In genomic region chr17:5896607-5897006, GRCm38 (mm10) we compare ENCODE assay signal across 23 mouse cellular contexts. TPM values are rescaled to one million over a fixed set of nuclear protein-coding genes. Genes with fewer than 3 reads are reported as not detected.
DNase-seq lines count a peak whose midpoint lies in the region; TF ChIP-seq lines count a peak whose summit lies in the region.
"Had no signal": no experiment of that assay in that cellular context is flagged by ENCODE, and none has a peak within 500 bp of the region (broad histone marks: within the 10 kb centered on the region; RNA-seq: fewer than 3 reads in every experiment).

No protein-coding gene starts in this region.

- 70% methylated on average over 7 of the region's 7 CpGs for WGBS in heart, embryonic 10.5 days
- 90% methylated on average over 7 of the region's 7 CpGs for WGBS in spleen, adult 2 months

- no peaks in the 10 kb centered on the region for H3K27me3 ChIP-seq in heart, embryonic 10.5 days (ENCODE audit: insufficient read depth, poor library complexity, severe bottlenecking)
- no peaks in the 10 kb centered on the region for H3K27me3 ChIP-seq in spleen, adult 2 months (ENCODE audit: control insufficient read depth, insufficient read depth, low read length)
- H3K27me3 ChIP-seq: embryonic facial prominence, embryonic 13.5 days; forebrain, embryonic 15.5 days; kidney, embryonic 15.5 days; limb, embryonic 13.5 days; lung, embryonic 15.5 days; midbrain, embryonic 15.5 days; neural tube, embryonic 12.5 days had no signal

- no peaks in the 10 kb centered on the region for H3K9me3 ChIP-seq in heart, embryonic 10.5 days
- H3K9me3 ChIP-seq: embryonic facial prominence, embryonic 13.5 days; forebrain, embryonic 10.5 days; forebrain, embryonic 15.5 days; kidney, embryonic 15.5 days; limb, embryonic 13.5 days; lung, embryonic 15.5 days; midbrain, embryonic 10.5 days; midbrain, embryonic 15.5 days; neural tube, embryonic 12.5 days had no signal

- H3K4me1 ChIP-seq in heart, embryonic 10.5 days, result peaks cover 37% of the 10 kb centered on the region
- peaks cover 11% of the 10 kb centered on the region; the same call in 1 of the 2 replicates for H3K4me1 ChIP-seq in spleen, adult 2 months (ENCODE audit: control insufficient read depth, insufficient read depth, insufficient read length)
- H3K4me1 ChIP-seq: forebrain, embryonic 15.5 days; midbrain, embryonic 15.5 days had no signal

- TF ChIP-seq CTCF in spleen, adult 2 months (IDR thresholded peaks at IDR 0.05; ENCODE audit: extremely low read depth, insufficient read depth, insufficient read length, insufficient replicate concordance), result no peak

- peaks cover 26% of the 10 kb centered on the region for H3K36me3 ChIP-seq in heart, embryonic 10.5 days
- H3K36me3 ChIP-seq in spleen, adult 2 months (ENCODE audit: control insufficient read depth, insufficient read depth, low read length), result peaks cover 9% of the 10 kb centered on the region
- H3K36me3 ChIP-seq: forebrain, embryonic 15.5 days; midbrain, embryonic 15.5 days; neural tube, embryonic 12.5 days had no signal

- no peak overlapping the region for H3K4me3 ChIP-seq in heart, embryonic 10.5 days
- no peak overlapping the region for H3K4me3 ChIP-seq in spleen, adult 2 months (ENCODE audit: extremely low read depth, insufficient read depth, insufficient read length)
- H3K4me3 ChIP-seq: embryonic facial prominence, embryonic 13.5 days; forebrain, embryonic 10.5 days; forebrain, embryonic 15.5 days; kidney, embryonic 15.5 days; limb, embryonic 13.5 days; lung, embryonic 15.5 days; midbrain, embryonic 10.5 days; midbrain, embryonic 15.5 days; neural tube, embryonic 12.5 days had no signal

- TF ChIP-seq POLR2A in spleen, adult 2 months (IDR thresholded peaks at IDR 0.05; ENCODE audit: low read depth, low read length), result no peak

- peak; percentile 26 for DNase-seq in cerebellum, adult 11-12 months
- DNase-seq in cerebellum, adult 8-10 months, result no peak
- peak; percentile 30 for DNase-seq in heart, adult 11 months
- no peak for DNase-seq in heart, embryonic 10.5 days (ENCODE audit: low spot score)
- no peak for DNase-seq in spleen, adult 2 months (ENCODE audit: low read depth in 1 of 2, low spot score in 2 of 2)
- no peak for DNase-seq in spleen, postnatal 36 days (ENCODE audit: low spot score in 2 of 2)
- DNase-seq in Muller cell, postnatal 12 days (ENCODE audit: inconsistent ontology term), result no peak
- DNase-seq: adrenal gland, postnatal 14 days; heart, postnatal 14 days; kidney, adult 18-20 months; kidney, postnatal 36 days; right cerebral cortex, postnatal 4 days; thymus, postnatal 4 days had no signal

- no peak overlapping the region for H3K27ac ChIP-seq in heart, embryonic 10.5 days
- H3K27ac ChIP-seq in spleen, adult 2 months (ENCODE audit: insufficient read depth, low read length), result peak overlapping the region; percentile 87; the same call in 1 of the 2 replicates
- H3K27ac ChIP-seq: embryonic facial prominence, embryonic 13.5 days; forebrain, embryonic 10.5 days; forebrain, embryonic 15.5 days; hindbrain, postnatal 0 days; kidney, embryonic 15.5 days; lung, embryonic 15.5 days; midbrain, embryonic 10.5 days; midbrain, embryonic 15.5 days; neural tube, embryonic 12.5 days had no signal

RNA-seq across cellular contexts. Expression of gene Synj2, which starts 44.5 kb away (rescaled TPM):
- 3.4 and 3.8 TPM in 2 replicates for polyA plus RNA-seq in heart, embryonic 10.5 days (2016; fragmentation: Nextera tagmentation; extraction: Ambion mirVana)
- 1.6 and 2.4 TPM in 2 replicates for polyA plus RNA-seq in spleen, adult 2 months (2012; rRNA removed)

RNA-seq across cellular contexts. Expression of gene Snx9, which starts 55.5 kb away (rescaled TPM):
- polyA plus RNA-seq in heart, embryonic 10.5 days (2016; fragmentation: Nextera tagmentation; extraction: Ambion mirVana), result 22.6 and 26.5 TPM in 2 replicates
- polyA plus RNA-seq in spleen, adult 2 months (2012; rRNA removed), result 22.1 and 26.6 TPM in 2 replicates

Comparison
In these comparisons a context has a peak if more than half of its experiments do, and no peak if none do; other contexts are left out.
1. DNase-seq: peak in cerebellum, adult 11-12 months (single experiment) and heart, adult 11 months (single experiment); none in cerebellum, adult 8-10 months (single experiment), heart, embryonic 10.5 days (single experiment), spleen, adult 2 months (0 of 2), spleen, postnatal 36 days (0 of 2) and Muller cell, postnatal 12 days (single experiment).